Mouse (Mus musculus) small intestine, adult 2 months (tissue): Measurements from ENCODE around the gene Esyt2. TPM values are rescaled to one million over a fixed set of nuclear protein-coding genes. Genes with fewer than 3 reads are reported as not detected.

Experiments
- H3K27ac ChIP-seq: fragments of 200-500 bp; 2 replicates; pipeline ENCODE4 v1.5.1; 2012; ENCODE audit warnings: low read depth, low read length, control low read depth, inconsistent platforms; ENCODE audit not compliant: insufficient read depth
- H3K27me3 ChIP-seq: fragments of 200-500 bp; 2 replicates; pipeline ENCODE4 v1.6.1; 2012; ENCODE audit warnings: mild to moderate bottlenecking, moderate library complexity, low read length, inconsistent platforms; ENCODE audit not compliant: control insufficient read depth, insufficient read depth
- H3K36me3 ChIP-seq: fragments of 200-500 bp; 2 replicates; pipeline ENCODE4 v1.6.1; 2012; ENCODE audit warnings: mild to moderate bottlenecking, low read length, control low read depth, inconsistent platforms; ENCODE audit not compliant: control insufficient read depth, insufficient read depth
- H3K4me1 ChIP-seq: fragments of 200-500 bp; 2 replicates; pipeline ENCODE4 v1.6.1; 2012; ENCODE audit warnings: low read length, inconsistent platforms, mixed read lengths; ENCODE audit not compliant: control insufficient read depth, insufficient read depth, insufficient read length
- H3K4me3 ChIP-seq: fragments of 200-500 bp; 2 replicates; pipeline ENCODE4 v1.5.1; 2012; ENCODE audit warnings: low read depth, mild to moderate bottlenecking, control low read depth, inconsistent platforms, low read length, moderate library complexity
- CTCF ChIP-seq: fragments of 200-500 bp; IDR thresholded peaks from 2 replicates; pipeline ENCODE4 v1.5.1; 2012; ENCODE audit warnings: low read depth, mild to moderate bottlenecking, control low read depth, inconsistent platforms, low read length, moderate library complexity, mixed read lengths; ENCODE audit not compliant: insufficient replicate concordance, insufficient read length; ENCODE audit errors: extremely low read depth
- POLR2A ChIP-seq: fragments of 200-500 bp; IDR thresholded peaks from 2 replicates; pipeline ENCODE4 v1.6.1; 2012; ENCODE audit warnings: low read depth, mild to moderate bottlenecking, control low read depth, inconsistent platforms, low read length, moderate library complexity
- WGBS: fragments of 180-500 bp; shearing (Covaris S2); methylation state at CpG from one replicate; pipeline ENCODE4 v1.1.7; 2018; 5-methylcytosine and 5-hydroxymethylcytosine counted together
- polyA plus RNA-seq: library from polyadenylated mRNA; depleted of rRNA; stranded (reverse); fragments of >200 nt; gene quantifications from 2 replicates; pipeline ENCODE4 v1.2.3, GENCODE M21; 2012

The Esyt2 gene
- polyA plus RNA-seq, 1 experiment, result 14.3 TPM

GRCm38 (mm10) chr12:116389868-116390267, 108.9 kb downstream of the Esyt2 start:
- 28% methylated on average over 1 of the region's 1 CpGs for WGBS
- H3K27ac ChIP-seq, result no peak overlapping the region
- H3K4me1 ChIP-seq, result no peaks in the 10 kb centered on the region
- no peaks in the 10 kb centered on the region for H3K27me3 ChIP-seq
- no peaks in the 10 kb centered on the region for H3K36me3 ChIP-seq
- TF ChIP-seq CTCF, result no peak
- TF ChIP-seq POLR2A, result no peak
- H3K4me3 ChIP-seq, result no peak overlapping the region

- no peaks in the 10 kb centered on the region for H3K27me3 ChIP-seq
- no peak overlapping the region for H3K4me3 ChIP-seq
- H3K4me1 ChIP-seq, result peaks cover 6% of the 10 kb centered on the region; the same call in 1 of the 2 replicates
- no peaks in the 10 kb centered on the region for H3K36me3 ChIP-seq
- TF ChIP-seq CTCF, result no peak
- no peak for TF ChIP-seq POLR2A
- WGBS, result 67% methylated on average over 2 of the region's 2 CpGs
- H3K27ac ChIP-seq, result no peak overlapping the region
These were observed 113.3 kb downstream of the Esyt2 start for GRCm38 (mm10) chr12:116394327-116394726.

GRCm38 (mm10) chr12:116395312-116395711, 114.3 kb downstream of the Esyt2 start:
- Histone ChIP-seq H3K4me1 (peaks cover 6% of the 10 kb centered on the region; the same call in 1 of the 2 replicates), H3K27me3 (no peaks in the 10 kb centered on the region), H3K4me3 (no peak overlapping the region), H3K27ac (no peak overlapping the region), H3K36me3 (no peaks in the 10 kb centered on the region)
- WGBS, result 95% methylated on average over 2 of the region's 2 CpGs
- TF ChIP-seq CTCF, result no peak

GRCm38 (mm10) chr12:116396072-116396695, 115.2 kb downstream of the Esyt2 start:
- WGBS, result 24% methylated on average over 2 of the region's 2 CpGs
- Histone ChIP-seq H3K27ac (no peak overlapping the region), H3K4me3 (no peak overlapping the region), H3K4me1 (peaks cover 6% of the 10 kb centered on the region; the same call in 1 of the 2 replicates), H3K36me3 (no peaks in the 10 kb centered on the region), H3K27me3 (no peaks in the 10 kb centered on the region)
- no peak for TF ChIP-seq POLR2A
- TF ChIP-seq CTCF, result no peak

- Histone ChIP-seq H3K4me1 (peaks cover 2% of the 10 kb centered on the region; the same call in 1 of the 2 replicates), H3K36me3 (no peaks in the 10 kb centered on the region), H3K27ac (no peak overlapping the region), H3K4me3 (no peak overlapping the region), H3K27me3 (no peaks in the 10 kb centered on the region)
- 96% methylated on average over 18 of the region's 18 CpGs for WGBS
- TF ChIP-seq POLR2A (no peak), CTCF (no peak)
These were observed 123.2 kb downstream of the Esyt2 start for GRCm38 (mm10) chr12:116404012-116404679.

- under 1% methylated on average over 72 of the region's 72 CpGs for WGBS
These were observed 124.2 kb downstream of the Esyt2 start, which contains the start of gene Ncapg2 for GRCm38 (mm10) chr12:116405045-116405835. Gene Ncapg2, plus strand, starts transcription at chr12:116405402.

GRCm38 (mm10) chr12:116405836-116406155, 124.8 kb downstream of the Esyt2 start:
- Histone ChIP-seq H3K27ac (no peak overlapping the region), H3K36me3 (no peaks in the 10 kb centered on the region; the same call in 1 of the 2 replicates), H3K27me3 (no peaks in the 10 kb centered on the region), H3K4me3 (peak overlapping the region; percentile 85), H3K4me1 (peaks cover 2% of the 10 kb centered on the region; the same call in 1 of the 2 replicates)
- WGBS, result 2% methylated on average over 8 of the region's 8 CpGs
- TF ChIP-seq CTCF, result no peak
- no peak for TF ChIP-seq POLR2A

More at GRCm38 (mm10) chr12:116405045-116405835, 124.2 kb downstream of the Esyt2 start, which contains the start of gene Ncapg2:
- TF ChIP-seq POLR2A (no peak), CTCF (no peak)
- no peak within 1 kb of the TSS for H3K27ac ChIP-seq
- H3K4me1 ChIP-seq, result peaks cover 2% of the 10 kb centered on the region; the same call in 1 of the 2 replicates
- no peaks in the 10 kb centered on the region for H3K27me3 ChIP-seq
- no peaks in the 10 kb centered on the region; the same call in 1 of the 2 replicates for H3K36me3 ChIP-seq
- peak within 1 kb of the TSS; percentile 85 for H3K4me3 ChIP-seq
